28 mouse cellular contexts compared by ENCODE assay signal in genomic region chr2:118375931-118376330, GRCm38 (mm10). TPM values are rescaled to one million over a fixed set of nuclear protein-coding genes. Genes with fewer than 3 reads are reported as not detected.
DNase-seq lines count a peak whose midpoint lies in the region; ATAC-seq and TF ChIP-seq lines count a peak whose summit lies in the region.
"Had no signal": no experiment of that assay in that cellular context is flagged by ENCODE, and none has a peak within 500 bp of the region (broad histone marks: within the 10 kb centered on the region; RNA-seq: fewer than 3 reads in every experiment).

No protein-coding gene starts in this region.

- H3K4me2 ChIP-seq in lung, postnatal 0 days (replicated peaks; ENCODE audit: low read depth, low read length), result no peak overlapping the region
- H3K4me2 ChIP-seq in intestine, embryonic 15.5 days (replicated peaks), result no peak overlapping the region
- H3K4me2 ChIP-seq in midbrain, embryonic 15.5 days, result no peak overlapping the region
- H3K4me2 ChIP-seq: heart, embryonic 11.5 days; hindbrain, embryonic 15.5 days; liver, embryonic 15.5 days; lung, embryonic 15.5 days; midbrain, embryonic 11.5 days had no signal

- peak; percentile 42 for DNase-seq in adrenal gland, adult 2 months
- DNase-seq in adrenal gland, adult 18-20 months (ENCODE audit: low spot score in 2 of 2), result no peak
- DNase-seq in lung, postnatal 0 days (ENCODE audit: low spot score), result no peak
- DNase-seq in lung, postnatal 4 days, result no peak
- peak; percentile 21 to 22 for DNase-seq in right cerebral cortex, postnatal 36 days (ENCODE audit: low spot score in 2 of 2)
- DNase-seq: adrenal gland, postnatal 14 days; cerebellum, adult 9-11 months; forebrain, postnatal 0 days; gastrocnemius, postnatal 10 days; heart, adult 11 months; kidney, adult 9 months; kidney, postnatal 14 days; liver; thymus, adult 2 months had no signal

- H3K27ac ChIP-seq in lung, postnatal 0 days (ENCODE audit: low read length), result no peak overlapping the region
- peak overlapping the region; percentile 54 for H3K27ac ChIP-seq in bone marrow macrophage, adult 2 months (ENCODE audit: insufficient read depth, low read depth, low read length)
- H3K27ac ChIP-seq in intestine, embryonic 15.5 days, result no peak overlapping the region
- H3K27ac ChIP-seq in midbrain, embryonic 15.5 days, result no peak overlapping the region
- H3K27ac ChIP-seq: embryonic facial prominence, embryonic 10.5 days; hindbrain, embryonic 15.5 days; limb, embryonic 10.5 days; liver, embryonic 15.5 days; lung, embryonic 15.5 days had no signal

- no peak for TF ChIP-seq EP300 in lung, postnatal 0 days (IDR thresholded peaks at IDR 0.05)

- no peak for TF ChIP-seq POLR2A in bone marrow macrophage, adult 2 months (IDR thresholded peaks at IDR 0.05; ENCODE audit: borderline replicate concordance, low read depth, low read length)

- H3K36me3 ChIP-seq in lung, postnatal 0 days (ENCODE audit: insufficient read depth, low read length), result no peaks in the 10 kb centered on the region
- no peaks in the 10 kb centered on the region for H3K36me3 ChIP-seq in intestine, embryonic 15.5 days
- H3K36me3 ChIP-seq in midbrain, embryonic 15.5 days (replicated peaks), result no peaks in the 10 kb centered on the region
- H3K36me3 ChIP-seq: embryonic facial prominence, embryonic 10.5 days; hindbrain, embryonic 15.5 days; limb, embryonic 10.5 days; liver, embryonic 15.5 days; lung, embryonic 15.5 days had no signal

- H3K9me3 ChIP-seq in lung, postnatal 0 days (ENCODE audit: low read length), result no peaks in the 10 kb centered on the region
- no peaks in the 10 kb centered on the region for H3K9me3 ChIP-seq in intestine, embryonic 15.5 days
- H3K9me3 ChIP-seq in midbrain, embryonic 15.5 days, result no peaks in the 10 kb centered on the region
- H3K9me3 ChIP-seq: embryonic facial prominence, embryonic 10.5 days; hindbrain, embryonic 15.5 days; limb, embryonic 10.5 days; liver, embryonic 15.5 days; lung, embryonic 15.5 days had no signal

- no peak for TF ChIP-seq CTCF in lung, postnatal 0 days (IDR thresholded peaks at IDR 0.05)
- TF ChIP-seq CTCF in bone marrow macrophage, adult 2 months (IDR thresholded peaks at IDR 0.05; ENCODE audit: low read depth, low read length), result no peak

- peaks cover 11% of the 10 kb centered on the region; the same call in 1 of the 2 replicates for H3K4me1 ChIP-seq in lung, postnatal 0 days (ENCODE audit: insufficient read depth, low read depth, low read length)
- H3K4me1 ChIP-seq in bone marrow macrophage, adult 2 months (ENCODE audit: control insufficient read depth, insufficient read depth, low read length), result peaks cover 21% of the 10 kb centered on the region
- H3K4me1 ChIP-seq in intestine, embryonic 15.5 days (replicated peaks), result peaks cover 17% of the 10 kb centered on the region
- peaks cover 19% of the 10 kb centered on the region for H3K4me1 ChIP-seq in midbrain, embryonic 15.5 days

- no peak overlapping the region for H3K9ac ChIP-seq in lung, postnatal 0 days (replicated peaks; ENCODE audit: low read depth)
- no peak overlapping the region for H3K9ac ChIP-seq in intestine, embryonic 15.5 days
- no peak overlapping the region for H3K9ac ChIP-seq in midbrain, embryonic 15.5 days
- H3K9ac ChIP-seq: forebrain, postnatal 0 days; hindbrain, embryonic 15.5 days; liver, embryonic 15.5 days; lung, embryonic 15.5 days had no signal

- ATAC-seq in lung, postnatal 0 days, result 0 out of 2 replicates have a peak, but pooled peaks have one; percentile 6
- no peak for ATAC-seq in intestine, embryonic 15.5 days
- no peak for ATAC-seq in midbrain, embryonic 15.5 days (replicated peaks)
- ATAC-seq: activated CD4-positive, CD25-positive, alpha-beta regulatory T cell, adult 4 months; forebrain, postnatal 0 days had no signal

- peaks cover 13% of the 10 kb centered on the region for H3K27me3 ChIP-seq in lung, postnatal 0 days (replicated peaks; ENCODE audit: insufficient read depth, low read length)
- peaks cover 11% of the 10 kb centered on the region for H3K27me3 ChIP-seq in intestine, embryonic 15.5 days (replicated peaks)
- H3K27me3 ChIP-seq in midbrain, embryonic 15.5 days (replicated peaks), result 0 out of 2 replicates have a peak, but pooled peaks cover 3% of the 10 kb centered on the region
- H3K27me3 ChIP-seq: hindbrain, embryonic 15.5 days had no signal

- no peak overlapping the region for H3K4me3 ChIP-seq in lung, postnatal 0 days (ENCODE audit: low read depth, low read length)
- no peak overlapping the region for H3K4me3 ChIP-seq in bone marrow macrophage, adult 2 months (ENCODE audit: insufficient read depth, low read length)
- H3K4me3 ChIP-seq in intestine, embryonic 15.5 days (replicated peaks), result no peak overlapping the region
- H3K4me3 ChIP-seq in midbrain, embryonic 15.5 days, result no peak overlapping the region
- H3K4me3 ChIP-seq: embryonic facial prominence, embryonic 10.5 days; hindbrain, embryonic 15.5 days; limb, embryonic 10.5 days; liver, embryonic 15.5 days; lung, embryonic 15.5 days had no signal

RNA-seq across cellular contexts. Expression of gene Gpr176, which starts 2.7 kb away (rescaled TPM):
- 1 to 10 TPM; 3.2 to 3.3 TPM for total RNA-seq in adrenal gland, adult 2 months (2021)
- polyA plus RNA-seq in adrenal gland, adult 2 months (2012; rRNA removed), result 1.0 and 1.5 TPM in 2 replicates
- 1 to 10 TPM; 5.1 to 5.7 TPM for total RNA-seq in adrenal gland, adult 18-20 months (2021)
- 0.18 and 0.26 TPM in 2 replicates for polyA plus RNA-seq in lung, postnatal 0 days (2015; fragmentation: Nextera tagmentation; extraction: Ambion mirVana)
- polyA plus RNA-seq in bone marrow macrophage, adult 2 months (2012; ENCODE audit: insufficient read depth, insufficient read length, missing spikeins), result 1.8 and 2.4 TPM in 2 replicates
- 0.39 and 0.44 TPM in 2 replicates for polyA plus RNA-seq in intestine, embryonic 15.5 days (2015; fragmentation: Nextera tagmentation; extraction: Ambion mirVana)
- 6.5 and 6.8 TPM in 2 replicates for polyA plus RNA-seq in midbrain, embryonic 15.5 days (2015; fragmentation: Nextera tagmentation; extraction: Ambion mirVana)
- total RNA-seq: common myeloid progenitor, adult 5-6 weeks; hematopoietic stem cell, adult 5-6 weeks; monocyte, adult 5-6 weeks had no signal
- polyA plus RNA-seq: heart, embryonic 11.5 days had no signal

RNA-seq across cellular contexts. Expression of gene Eif2ak4, which starts 12.5 kb away (rescaled TPM):
- 10 to 100 TPM; 15.1 to 17.0 TPM for total RNA-seq in adrenal gland, adult 2 months (2021)
- 11.2 and 11.9 TPM in 2 replicates for polyA plus RNA-seq in adrenal gland, adult 2 months (2012; rRNA removed)
- total RNA-seq in adrenal gland, adult 18-20 months (2021), result 10 to 100 TPM; 16.3 to 16.5 TPM
- polyA plus RNA-seq in lung, postnatal 0 days (2015; fragmentation: Nextera tagmentation; extraction: Ambion mirVana), result 5.2 and 6.2 TPM in 2 replicates
- 10.5 and 12.0 TPM in 2 replicates for polyA plus RNA-seq in bone marrow macrophage, adult 2 months (2012; ENCODE audit: insufficient read depth, insufficient read length, missing spikeins)
- 9.9 and 10.2 TPM in 2 replicates for polyA plus RNA-seq in intestine, embryonic 15.5 days (2015; fragmentation: Nextera tagmentation; extraction: Ambion mirVana)
- 8.5 and 10.0 TPM in 2 replicates for polyA plus RNA-seq in midbrain, embryonic 15.5 days (2015; fragmentation: Nextera tagmentation; extraction: Ambion mirVana)

Comparison
In these comparisons a context has a peak if more than half of its experiments do, and no peak if none do; other contexts are left out.
1. DNase-seq: peak in adrenal gland, adult 2 months (single experiment) and right cerebral cortex, postnatal 36 days (2 of 2); none in adrenal gland, adult 18-20 months (0 of 2), lung, postnatal 0 days (single experiment) and lung, postnatal 4 days (0 of 2).